Mouse (Mus musculus): Measurements from ENCODE around the gene Cln5. TPM values are rescaled to one million over a fixed set of nuclear protein-coding genes. Genes with fewer than 3 reads are reported as not detected.

The Cln5 gene
- total RNA-seq, 2 experiments from 2014 or later = 11.6 to 14.4 TPM

DNA sequence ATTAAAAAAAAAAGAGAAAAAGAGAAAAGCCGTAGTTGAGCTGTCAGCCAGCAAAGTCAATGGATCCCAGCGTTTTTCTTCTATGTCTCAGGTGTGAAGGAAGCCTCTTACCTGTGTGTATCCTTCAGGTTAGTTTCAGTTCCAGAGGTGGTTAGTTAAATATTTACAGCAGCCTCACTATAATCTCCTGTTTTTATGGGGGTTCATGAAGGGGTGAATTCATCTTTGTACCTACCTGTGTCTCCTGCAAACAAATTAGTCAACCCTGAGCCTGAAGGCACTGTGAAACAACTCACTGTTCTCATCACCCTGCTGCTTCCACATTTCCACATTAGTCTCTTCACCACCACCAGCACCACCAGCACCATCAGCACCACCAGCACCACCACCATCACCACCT, 36.3 kb downstream of the Cln5 start:
- DNase-seq (ENCODE audit: low spot score) = no peak

DNA sequence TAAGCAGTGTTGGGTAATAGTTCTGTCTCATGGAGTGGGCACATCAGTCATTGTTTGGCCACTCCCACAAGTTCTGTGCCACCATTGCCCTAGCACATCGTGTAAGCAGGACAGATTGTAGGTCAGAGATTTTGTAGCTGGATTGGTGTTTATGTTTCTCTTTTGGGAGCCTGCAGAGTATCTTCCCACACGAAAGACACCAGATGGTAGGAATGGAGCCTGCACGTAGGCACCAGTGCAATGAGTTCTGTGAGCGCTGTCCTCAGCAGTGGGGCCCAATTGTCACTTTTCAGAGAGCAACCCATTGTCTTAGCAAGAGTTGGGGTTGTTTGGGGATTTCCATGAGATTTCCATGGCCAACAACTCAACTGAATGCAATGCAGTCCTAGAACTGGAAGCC, 40.0 kb downstream of the Cln5 start:
- no peak for DNase-seq (ENCODE audit: low spot score)

DNA sequence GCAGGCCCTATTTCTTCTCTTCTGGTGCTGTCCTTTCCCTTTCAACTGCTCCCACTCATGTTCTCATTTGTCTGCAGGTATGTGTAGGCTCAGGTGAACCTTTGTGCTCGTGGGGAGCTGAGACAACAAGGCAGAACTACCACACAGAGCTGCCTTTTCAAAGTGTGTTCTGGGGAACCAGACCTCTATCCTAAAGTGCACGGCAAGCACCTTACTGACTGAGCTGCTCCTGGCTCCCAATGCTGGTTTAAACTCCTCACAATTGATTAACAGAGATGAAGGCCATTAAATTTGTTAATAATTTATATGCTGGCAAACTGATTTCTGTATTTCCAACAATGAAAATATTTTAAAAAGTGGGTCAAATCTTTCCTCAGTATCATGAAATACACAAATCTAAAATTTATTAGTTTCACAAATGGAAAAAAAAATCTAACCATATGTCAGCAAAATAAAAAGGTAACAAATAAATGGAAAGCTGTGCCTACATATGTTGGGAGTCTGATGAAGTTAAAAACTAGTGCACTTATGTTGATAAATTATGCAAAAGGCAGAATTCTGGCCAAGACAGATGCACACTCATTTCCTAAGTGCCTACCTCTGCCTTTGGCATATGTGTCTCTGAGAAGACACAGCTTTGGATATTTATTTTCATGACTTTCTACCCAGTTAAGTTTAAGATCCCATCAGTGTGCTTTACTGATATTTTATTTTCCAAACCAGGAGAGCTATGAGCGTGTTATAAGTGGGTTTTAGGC, 42.8 kb downstream of the Cln5 start:
- DNase-seq (ENCODE audit: low spot score) = no peak

DNA sequence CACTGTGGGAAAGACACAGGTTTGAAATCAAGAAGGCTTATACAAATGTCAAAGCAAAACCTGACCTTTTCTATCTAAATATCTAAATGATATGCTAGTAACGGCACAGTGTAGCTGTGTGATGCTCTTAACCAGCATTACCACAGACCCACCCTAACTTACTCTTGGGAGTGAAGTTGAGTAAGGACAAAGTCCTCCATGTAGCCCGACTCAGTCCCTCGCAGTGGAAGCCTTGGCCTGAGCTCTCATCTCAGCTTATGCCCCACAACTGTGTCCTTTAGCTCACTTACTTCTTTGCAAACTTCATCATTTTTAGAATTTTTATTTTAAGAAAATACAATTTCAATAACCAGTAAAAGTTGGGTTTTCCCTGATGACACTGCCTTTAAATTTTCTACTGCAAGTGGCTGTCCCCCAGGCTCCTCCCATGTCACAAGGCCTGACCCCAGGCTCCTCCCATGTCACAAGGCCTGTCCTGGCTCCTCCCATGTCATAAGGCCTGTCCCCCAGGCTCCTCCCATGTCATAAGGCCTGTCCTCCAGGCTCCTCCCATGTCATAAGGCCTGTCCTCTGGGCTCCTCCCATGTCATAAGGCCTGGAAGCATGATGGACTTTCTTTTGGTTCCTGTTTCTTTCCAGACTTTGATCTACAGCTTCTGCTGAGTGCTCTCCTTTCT, 45.1 kb downstream of the Cln5 start:
- no peak for DNase-seq (ENCODE audit: low spot score)

DNA sequence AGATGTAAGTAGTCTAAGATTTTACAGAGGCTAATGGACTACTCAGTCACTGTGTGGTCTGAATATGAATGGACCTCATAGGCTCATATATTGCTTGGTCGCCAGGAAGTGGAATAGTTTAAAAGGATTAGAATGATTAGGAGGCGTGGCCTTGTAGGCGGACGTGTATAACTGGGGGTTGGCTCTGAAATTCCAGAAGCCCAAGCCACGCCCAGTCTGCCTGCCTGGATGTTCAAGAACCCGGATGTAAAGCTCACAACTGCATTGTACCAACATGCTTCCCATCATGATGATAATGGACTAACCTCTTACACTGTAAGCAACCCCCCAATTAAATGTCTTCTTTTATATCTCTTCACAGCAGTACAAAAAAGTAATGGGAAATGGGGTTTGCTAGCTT, 55.7 kb downstream of the Cln5 start:
- DNase-seq (ENCODE audit: low spot score) = no peak

Other genes starting within 250 kb of the Cln5 start
- 1 to 10 TPM; 6.5 to 8.0 TPM for gene Kctd12, start 87.6 kb upstream of the Cln5 start, total RNA-seq (2021)
- gene Acod1, start 23.2 kb upstream of the Cln5 start, total RNA-seq (2021) = not detected
- 10 to 100 TPM; 61.4 to 62.2 TPM for gene Fbxl3, start 29.4 kb downstream of the Cln5 start, total RNA-seq (2021)